Mouse (Mus musculus) heart, embryonic 15.5 days (tissue): ENCODE measurements around the gene Fam71e1. TPM values are rescaled to one million over a fixed set of nuclear protein-coding genes. Genes with fewer than 3 reads are reported as not detected.

Experiments
- ATAC-seq: fragments of 200-750 bp; cut with Nextera tagmentation; replicated peaks from 2 replicates; pipeline ENCODE4 v1.8.0; 2017; ENCODE audit warnings: low read depth, moderate TSS enrichment; ENCODE audit not compliant: insufficient number of reproducible peaks, insufficient read depth, low FRiP score
- H3K27ac ChIP-seq: fragments of 300-500 bp; sonication (generic); 2 replicates; pipeline ENCODE4 v1.5.1; 2015; ENCODE audit warnings: mild to moderate bottlenecking, inconsistent platforms
- H3K27me3 ChIP-seq: fragments of 300-500 bp; sonication (generic); 2 replicates; pipeline ENCODE4 v1.6.1; 2015; ENCODE audit warnings: inconsistent platforms
- H3K36me3 ChIP-seq: fragments of 300-500 bp; sonication (generic); 2 replicates; pipeline ENCODE4 v1.6.1; 2015; ENCODE audit warnings: mild to moderate bottlenecking, inconsistent platforms
- H3K4me1 ChIP-seq: fragments of 300-500 bp; sonication (generic); replicated peaks from 2 replicates; pipeline ENCODE4 v1.6.1; 2015; ENCODE audit warnings: inconsistent platforms
- H3K4me2 ChIP-seq: fragments of 300-500 bp; sonication (generic); 2 replicates; pipeline ENCODE4 v1.6.1; 2015; ENCODE audit warnings: inconsistent platforms, mild to moderate bottlenecking, moderate library complexity
- H3K4me3 ChIP-seq: fragments of 300-500 bp; sonication (generic); 2 replicates; pipeline ENCODE4 v1.5.1; 2015; ENCODE audit warnings: mild to moderate bottlenecking, inconsistent platforms
- H3K9ac ChIP-seq: fragments of 300-500 bp; sonication (generic); 2 replicates; pipeline ENCODE4 v1.6.1; 2015; ENCODE audit warnings: mild to moderate bottlenecking, inconsistent platforms
- H3K9me3 ChIP-seq: fragments of 300-500 bp; sonication (generic); replicated peaks from 2 replicates; pipeline ENCODE4 v1.6.1; 2016; ENCODE audit warnings: inconsistent platforms
- WGBS: fragments of 180-500 bp; shearing (Covaris S2); methylation state at CpG from one replicate; pipeline ENCODE4 v1.1.7; 2015; ENCODE audit warnings: mixed read lengths; 5-methylcytosine and 5-hydroxymethylcytosine counted together
- polyA plus RNA-seq: library from polyadenylated mRNA; unstranded; fragments of >200 nt; fragmentation: Nextera tagmentation; extraction: Ambion mirVana; gene quantifications from 2 replicates; pipeline ENCODE4 v1.2.1, GENCODE M21; 2015

Fam71e1 gene
- polyA plus RNA-seq, result 8.7 and 11.5 TPM in 2 replicates

GRCm38 (mm10) chr7:44495992-44496770 lies at the start of gene Fam71e1, which contains the start of gene Emc10:
Gene Fam71e1 (plus strand): TSS chr7:44496581.
Gene Emc10 (minus strand): TSS chr7:44496529.
- ATAC-seq, result peak; percentile 89
- under 1% methylated on average over 58 of the region's 58 CpGs for WGBS

GRCm38 (mm10) chr7:44453256-44453655 lies 43.1 kb upstream of the Fam71e1 start:
- peaks cover 6% of the 10 kb centered on the region for H3K4me1 ChIP-seq
- H3K9ac ChIP-seq, result peak overlapping the region; percentile 31; the same call in 1 of the 2 replicates
- no peak overlapping the region for H3K4me2 ChIP-seq
- H3K27me3 ChIP-seq, result no peaks in the 10 kb centered on the region
- peak; percentile 38; the same call in 1 of the 2 replicates for ATAC-seq
- no peaks in the 10 kb centered on the region for H3K9me3 ChIP-seq
- H3K4me3 ChIP-seq, result no peak overlapping the region
- no peaks in the 10 kb centered on the region for H3K36me3 ChIP-seq
- 21% methylated on average over 3 of the region's 3 CpGs for WGBS
- no peak overlapping the region; the same call in 1 of the 2 replicates for H3K27ac ChIP-seq

More at GRCm38 (mm10) chr7:44495992-44496770, at the start of gene Fam71e1, which contains the start of gene Emc10:
- Histone ChIP-seq H3K36me3 (peaks cover 20% of the 10 kb centered on the region), H3K4me3 (peak within 1 kb of the TSS; percentile 84), H3K27ac (peak within 1 kb of the TSS; percentile 95), H3K9me3 (no peaks in the 10 kb centered on the region), H3K4me2 (peak within 1 kb of the TSS; percentile 90), H3K27me3 (peaks cover 15% of the 10 kb centered on the region), H3K4me1 (peaks cover 18% of the 10 kb centered on the region), H3K9ac (peak within 1 kb of the TSS; percentile 84)

- Histone ChIP-seq H3K4me1 (peaks cover 6% of the 10 kb centered on the region), H3K4me2 (no peak overlapping the region), H3K27ac (no peak overlapping the region), H3K9me3 (no peaks in the 10 kb centered on the region; the same call in 1 of the 2 replicates), H3K27me3 (peaks cover 22% of the 10 kb centered on the region), H3K9ac (no peak overlapping the region), H3K4me3 (no peak overlapping the region), H3K36me3 (peaks cover 2% of the 10 kb centered on the region; the same call in 1 of the 2 replicates)
- no peak for ATAC-seq
- WGBS, result 86% methylated on average over 1 of the region's 1 CpGs
Observed at GRCm38 (mm10) chr7:44456302-44456701, 40.1 kb upstream of the Fam71e1 start.

- Histone ChIP-seq H3K27me3 (peaks cover 47% of the 10 kb centered on the region), H3K4me2 (no peak overlapping the region), H3K36me3 (peaks cover 9% of the 10 kb centered on the region; the same call in 1 of the 2 replicates), H3K4me3 (no peak overlapping the region), H3K9ac (no peak overlapping the region), H3K27ac (no peak overlapping the region), H3K4me1 (peaks cover 15% of the 10 kb centered on the region), H3K9me3 (no peaks in the 10 kb centered on the region; the same call in 1 of the 2 replicates)
- 71% methylated on average over 6 of the region's 6 CpGs for WGBS
- no peak for ATAC-seq
Observed at GRCm38 (mm10) chr7:44460067-44460466, 36.3 kb upstream of the Fam71e1 start.

- Histone ChIP-seq H3K9ac (no peak overlapping the region), H3K27me3 (peaks cover 47% of the 10 kb centered on the region), H3K4me3 (no peak overlapping the region), H3K27ac (no peak overlapping the region), H3K36me3 (peaks cover 9% of the 10 kb centered on the region; the same call in 1 of the 2 replicates), H3K4me1 (peaks cover 15% of the 10 kb centered on the region), H3K9me3 (no peaks in the 10 kb centered on the region; the same call in 1 of the 2 replicates), H3K4me2 (no peak overlapping the region)
- 80% methylated on average over 31 of the region's 31 CpGs for WGBS
- ATAC-seq, result no peak
Observed at GRCm38 (mm10) chr7:44460767-44461502, 35.4 kb upstream of the Fam71e1 start.

- Histone ChIP-seq H3K9ac (no peak overlapping the region), H3K36me3 (peaks cover 9% of the 10 kb centered on the region; the same call in 1 of the 2 replicates), H3K27ac (no peak overlapping the region), H3K4me1 (peaks cover 15% of the 10 kb centered on the region), H3K9me3 (no peaks in the 10 kb centered on the region; the same call in 1 of the 2 replicates), H3K4me3 (no peak overlapping the region), H3K4me2 (no peak overlapping the region), H3K27me3 (peaks cover 47% of the 10 kb centered on the region)
- ATAC-seq, result no peak
- 62% methylated on average over 57 of the region's 57 CpGs for WGBS
Observed at GRCm38 (mm10) chr7:44461503-44462217, 34.7 kb upstream of the Fam71e1 start.

GRCm38 (mm10) chr7:44462218-44463055 lies 33.9 kb upstream of the Fam71e1 start:
- Histone ChIP-seq H3K9ac (0 out of 2 replicates have a peak overlapping the region, but pooled peaks have one; percentile 43), H3K27ac (no peak overlapping the region), H3K4me2 (peak overlapping the region; percentile 55), H3K36me3 (peaks cover 9% of the 10 kb centered on the region; the same call in 1 of the 2 replicates), H3K4me3 (peak overlapping the region; percentile 32), H3K9me3 (no peaks in the 10 kb centered on the region; the same call in 1 of the 2 replicates), H3K4me1 (peaks cover 22% of the 10 kb centered on the region), H3K27me3 (peaks cover 47% of the 10 kb centered on the region)
- ATAC-seq, result no peak
- 24% methylated on average over 77 of the region's 77 CpGs for WGBS

- Histone ChIP-seq H3K9me3 (no peaks in the 10 kb centered on the region; the same call in 1 of the 2 replicates), H3K4me2 (peak overlapping the region; percentile 55; the same call in 1 of the 2 replicates), H3K27me3 (peaks cover 47% of the 10 kb centered on the region), H3K27ac (no peak overlapping the region), H3K36me3 (peaks cover 9% of the 10 kb centered on the region; the same call in 1 of the 2 replicates), H3K4me3 (peak overlapping the region; percentile 32; the same call in 1 of the 2 replicates), H3K4me1 (peaks cover 24% of the 10 kb centered on the region), H3K9ac (no peak overlapping the region)
- WGBS, result 31% methylated on average over 8 of the region's 8 CpGs
- no peak for ATAC-seq
Observed at GRCm38 (mm10) chr7:44463056-44463425, 33.3 kb upstream of the Fam71e1 start.

- H3K4me2 ChIP-seq, result no peak overlapping the region
- H3K4me3 ChIP-seq, result no peak overlapping the region
- no peak overlapping the region for H3K9ac ChIP-seq
- peaks cover 29% of the 10 kb centered on the region for H3K4me1 ChIP-seq
- no peaks in the 10 kb centered on the region; the same call in 1 of the 2 replicates for H3K9me3 ChIP-seq
- 82% methylated on average over 10 of the region's 10 CpGs for WGBS
- ATAC-seq, result no peak
- no peak overlapping the region for H3K27ac ChIP-seq
- peaks cover 47% of the 10 kb centered on the region for H3K27me3 ChIP-seq
- peaks cover 9% of the 10 kb centered on the region; the same call in 1 of the 2 replicates for H3K36me3 ChIP-seq
Observed at GRCm38 (mm10) chr7:44463556-44464225, 32.7 kb upstream of the Fam71e1 start.
